Mouse (Mus musculus) neutrophil, adult 65 days (primary cell): ENCODE data around the gene Ubl4b. TPM values are rescaled to one million over a fixed set of nuclear protein-coding genes. Genes with fewer than 3 reads are reported as not detected.

Experiments
- total RNA-seq: library from RNA; stranded (reverse); gene quantifications from 2 replicates; pipeline ENCODE4 v1.2.4, GENCODE M21; 2023

Ubl4b gene
- total RNA-seq = not detected in 2 replicates

DNA sequence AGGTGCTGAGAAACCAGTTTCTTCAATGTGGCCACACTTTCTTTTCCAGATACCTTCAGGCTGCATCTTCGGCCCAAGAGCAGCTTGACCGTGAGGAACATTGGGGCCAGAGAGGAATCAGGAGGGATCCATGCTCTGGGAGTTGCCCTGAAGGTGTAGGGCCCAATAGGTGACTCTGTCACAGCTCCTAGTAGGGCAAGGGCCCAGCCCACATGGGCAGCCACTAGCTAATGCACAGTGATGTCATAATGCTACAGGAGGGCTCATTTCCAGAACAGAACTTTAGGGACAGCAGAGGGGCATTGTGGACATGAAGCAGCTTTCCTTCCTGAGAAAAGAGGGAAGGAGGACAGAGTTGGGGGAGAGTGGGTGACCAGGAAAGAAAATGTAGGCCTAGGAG, at the start of gene Ubl4b:
Ubl4b (minus strand) TSS at position 232 of the 400 bp plus-strand sequence.

DNA sequence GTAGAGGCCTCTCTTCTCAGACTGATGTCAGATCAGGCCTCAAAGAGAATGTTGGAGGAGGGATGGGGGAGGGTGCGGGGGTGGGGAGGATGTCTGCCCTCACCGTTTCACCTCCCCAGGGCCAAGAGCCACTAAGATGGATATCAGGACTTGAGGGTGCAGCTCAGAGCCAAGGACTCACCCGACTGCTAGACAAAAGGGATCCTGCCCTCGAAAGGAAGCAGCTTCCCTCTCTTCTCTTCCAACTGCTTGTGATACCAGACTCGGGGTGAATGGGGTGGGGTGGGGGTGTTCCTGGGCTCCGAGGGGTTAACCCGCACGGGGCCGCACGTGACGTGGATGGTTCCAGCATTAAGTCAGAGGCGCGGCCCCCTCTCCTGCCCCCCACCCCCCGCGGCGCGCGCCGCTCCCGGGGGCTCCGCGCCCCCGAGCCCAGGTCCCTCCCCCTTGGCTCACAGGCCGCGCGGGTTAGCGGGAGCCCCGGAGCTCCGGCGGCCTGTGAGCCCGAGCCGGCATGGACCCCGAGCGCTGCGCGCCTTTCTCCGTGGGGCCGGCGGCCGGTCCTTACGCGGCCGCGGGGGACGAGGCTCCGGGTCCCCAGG, 39.9 kb upstream of the Ubl4b start, which contains the start of gene Alx3:
Alx3 (plus strand) TSS at position 370 of the 602 bp plus-strand sequence.

DNA sequence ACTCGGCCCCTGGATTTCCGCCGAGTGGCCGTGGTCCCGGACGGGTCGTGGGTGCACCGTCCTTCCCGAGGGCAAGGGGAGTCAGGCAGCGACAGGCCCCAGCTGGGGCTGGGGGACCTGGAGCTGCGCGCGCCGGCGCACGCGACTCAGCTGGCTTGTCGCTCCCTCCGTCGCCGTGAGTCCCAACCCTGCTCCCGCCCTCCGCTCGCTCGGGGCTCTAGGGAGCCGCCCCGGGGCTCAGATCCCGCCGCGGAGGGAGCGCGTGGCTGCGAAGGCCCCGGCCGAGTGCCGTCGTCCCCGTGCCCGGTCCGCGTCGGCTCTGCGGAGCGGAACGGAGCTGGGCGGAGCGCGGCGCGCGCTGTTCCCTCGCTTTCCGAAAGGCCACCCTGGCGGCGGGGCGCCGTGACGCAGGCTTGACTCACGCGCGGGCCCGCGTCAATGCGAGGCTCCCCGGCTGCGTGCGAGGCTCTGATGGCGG, 37.2 kb downstream of the Ubl4b start, which contains the start of gene Slc6a17:
Slc6a17 (minus strand) TSS at position 388 of the 478 bp plus-strand sequence.

Other genes starting within 250 kb of the Ubl4b start
- gene Rbm15, start 221.4 kb downstream of the Ubl4b start, total RNA-seq = 37.1 and 54.2 TPM in 2 replicates
- gene Kcnc4, start 95.5 kb downstream of the Ubl4b start, total RNA-seq = not detected in 2 replicates
- gene Slc6a17, start 37.1 kb downstream of the Ubl4b start, total RNA-seq = not detected in 2 replicates
- not detected in 2 replicates for gene Alx3, start 40.0 kb upstream of the Ubl4b start, total RNA-seq
- gene Gm10961, start 76.2 kb upstream of the Ubl4b start, total RNA-seq = not detected in 2 replicates
- gene Strip1, start 76.6 kb upstream of the Ubl4b start, total RNA-seq = 49.5 and 70.2 TPM in 2 replicates
- 32.0 and 38.2 TPM in 2 replicates for gene Ahcyl1, start 141.5 kb upstream of the Ubl4b start, total RNA-seq
- gene Csf1, start 205.4 kb upstream of the Ubl4b start, total RNA-seq = 59.2 and 73.5 TPM in 2 replicates